Mouse (Mus musculus) cerebellum, adult 2 months (tissue): ENCODE data around the gene Rnpepl1. TPM values are rescaled to one million over a fixed set of nuclear protein-coding genes. Genes with fewer than 3 reads are reported as not detected.

ENCODE experiments used
- DNase-seq, 2 experiments: peaks; one replicate each; pipeline ENCODE4 v3.0.0; 2021
- H3K27ac ChIP-seq: fragments of 200-500 bp; 2 replicates; pipeline ENCODE4 v1.5.1; 2012; ENCODE audit warnings: low read length, control low read depth, inconsistent platforms; ENCODE audit not compliant: insufficient read depth
- H3K27me3 ChIP-seq: fragments of 200-500 bp; 2 replicates; pipeline ENCODE4 v1.6.1; 2012; ENCODE audit warnings: inconsistent platforms, mild to moderate bottlenecking, low read length, moderate library complexity; ENCODE audit not compliant: control insufficient read depth, insufficient read depth
- H3K4me1 ChIP-seq: fragments of 200-500 bp; 2 replicates; pipeline ENCODE4 v1.6.1; 2011; ENCODE audit warnings: low read length; ENCODE audit not compliant: control insufficient read depth, insufficient read depth
- H3K4me3 ChIP-seq: fragments of 200-500 bp; replicated peaks from 2 replicates; pipeline ENCODE3; 2011; ENCODE audit warnings: mild to moderate bottlenecking, low read depth, low read length, control low read depth; ENCODE audit not compliant: insufficient read depth
- CTCF ChIP-seq: fragments of 200-500 bp; IDR thresholded peaks from 2 replicates; pipeline ENCODE4 v1.5.1; 2011; ENCODE audit warnings: low read depth, mild to moderate bottlenecking, control low read depth, low read length, moderate library complexity, borderline replicate concordance; ENCODE audit not compliant: insufficient read depth
- POLR2A ChIP-seq: fragments of 200-500 bp; IDR thresholded peaks from 2 replicates; pipeline ENCODE4 v1.6.1; 2011; ENCODE audit warnings: low read length, control low read depth, borderline replicate concordance; ENCODE audit not compliant: insufficient read depth
- WGBS: fragments of 180-500 bp; shearing (Covaris S2); methylation state at CpG from one replicate; pipeline ENCODE4 v1.1.7; 2018; 5-methylcytosine and 5-hydroxymethylcytosine counted together
- polyA plus RNA-seq: library from polyadenylated mRNA; depleted of rRNA; stranded (reverse); fragments of >200 nt; gene quantifications from 2 replicates; pipeline ENCODE4 v1.2.3, GENCODE M21; 2012

Rnpepl1 gene
- polyA plus RNA-seq, 1 experiment, result 44.7 TPM

GRCm38 (mm10) chr1:92895089-92895488 lies 15.5 kb upstream of the Rnpepl1 start:
- Histone ChIP-seq H3K27me3 (no peaks in the 10 kb centered on the region), H3K4me1 (no peaks in the 10 kb centered on the region), H3K27ac (no peak overlapping the region), H3K4me3 (no peak overlapping the region)
- 18% methylated on average over 3 of the region's 3 CpGs for WGBS
- peak; percentile 88 to 90 for DNase-seq
- TF ChIP-seq POLR2A, result no peak
- peak; percentile 96 for TF ChIP-seq CTCF

GRCm38 (mm10) chr1:92902786-92903185 lies 7.8 kb upstream of the Rnpepl1 start, which contains the start of gene Ankmy1:
TSS of gene Ankmy1 (minus strand) at chr1:92902906.
- H3K27me3 ChIP-seq, result no peaks in the 10 kb centered on the region
- WGBS, result 17% methylated on average over 15 of the region's 15 CpGs
- TF ChIP-seq CTCF (no peak), POLR2A (no peak)
- H3K27ac ChIP-seq, result no peak within 1 kb of the TSS
- DNase-seq, result no peak
- peaks cover 3% of the 10 kb centered on the region for H3K4me1 ChIP-seq
- no peak within 1 kb of the TSS for H3K4me3 ChIP-seq

DNA sequence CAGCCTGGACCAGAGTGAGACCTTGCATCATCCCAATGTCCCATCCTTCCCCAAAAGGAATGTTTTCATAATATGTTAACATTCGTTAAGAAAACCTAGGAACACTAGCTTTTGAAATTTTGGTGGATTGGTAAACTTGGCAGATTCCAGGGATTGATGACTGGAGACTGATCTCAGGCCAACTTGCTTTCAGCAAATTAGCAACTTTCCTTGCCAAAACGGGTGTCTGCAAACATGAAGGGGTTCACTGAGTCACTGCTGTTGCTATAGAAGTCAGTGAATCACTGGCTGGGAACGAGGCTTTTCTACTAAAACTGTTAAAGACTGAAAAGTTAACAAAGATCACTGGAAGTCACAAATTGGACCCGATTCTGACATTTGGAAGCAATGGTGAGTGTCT lies 7.0 kb upstream of the Rnpepl1 start:
- Histone ChIP-seq H3K4me3 (no peak overlapping the region), H3K27me3 (no peaks in the 10 kb centered on the region), H3K4me1 (peaks cover 6% of the 10 kb centered on the region), H3K27ac (no peak overlapping the region)
- no peak for DNase-seq
- 55% methylated on average over 4 of the region's 4 CpGs for WGBS
- no peak for TF ChIP-seq CTCF
- no peak for TF ChIP-seq POLR2A

- DNase-seq, result no peak
- WGBS, result 92% methylated on average over 2 of the region's 2 CpGs
- H3K4me3 ChIP-seq, result no peak overlapping the region
Measured at GRCm38 (mm10) chr1:92905703-92906310, 4.8 kb upstream of the Rnpepl1 start.

GRCm38 (mm10) chr1:92906779-92907631 lies 3.6 kb upstream of the Rnpepl1 start, which contains the start of gene Dusp28:
TSS of gene Dusp28 (plus strand) at chr1:92906981.
- Histone ChIP-seq H3K27ac (peak within 1 kb of the TSS; percentile 86), H3K4me1 (peaks cover 10% of the 10 kb centered on the region), H3K4me3 (peak within 1 kb of the TSS; percentile 67), H3K27me3 (no peaks in the 10 kb centered on the region)
- peak; percentile 88 for TF ChIP-seq POLR2A
- TF ChIP-seq CTCF, result peak; percentile 44; the same call in 1 of the 2 replicates
- under 1% methylated on average over 81 of the region's 81 CpGs for WGBS
- peak; percentile 89 to 93 for DNase-seq

More at GRCm38 (mm10) chr1:92905703-92906310, 4.8 kb upstream of the Rnpepl1 start:
- no peaks in the 10 kb centered on the region for H3K27me3 ChIP-seq
- no peak for TF ChIP-seq CTCF
- TF ChIP-seq POLR2A, result no peak
- no peak overlapping the region for H3K27ac ChIP-seq
- peaks cover 6% of the 10 kb centered on the region for H3K4me1 ChIP-seq

DNA sequence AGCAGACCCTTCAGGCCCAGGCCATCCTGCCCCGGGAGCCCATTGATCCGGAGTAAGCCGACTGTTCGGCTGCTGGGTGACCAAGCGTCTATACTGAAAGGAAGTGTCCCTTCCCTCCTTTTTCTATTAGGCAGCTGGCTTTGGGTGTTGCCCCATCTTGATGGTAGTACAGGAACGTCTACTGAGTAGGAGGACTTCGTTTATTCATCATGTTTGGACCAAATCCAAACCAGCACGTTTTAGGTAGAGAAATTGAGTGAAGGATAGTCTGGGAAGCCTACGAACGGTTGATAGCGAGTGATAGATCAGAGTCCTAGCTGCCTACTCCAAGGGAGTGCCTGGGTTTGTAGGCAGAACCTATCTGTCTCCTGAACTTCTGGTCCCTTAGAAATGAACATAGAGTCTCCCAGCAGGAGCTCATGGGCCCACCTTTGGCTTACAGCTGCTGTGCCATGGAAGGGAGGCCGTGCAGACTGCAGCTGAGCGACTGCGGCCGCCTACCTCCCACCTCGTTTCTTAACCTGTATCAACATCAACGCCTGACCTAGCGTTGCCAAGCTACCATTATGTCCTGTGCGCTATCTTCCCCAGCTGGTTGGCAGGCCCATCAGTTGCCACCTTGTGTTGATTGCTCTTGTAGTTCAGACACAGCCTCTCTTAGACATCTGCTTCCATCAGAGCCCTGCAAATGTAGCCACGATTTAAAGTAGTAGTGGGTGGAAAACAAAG lies 2.8 kb upstream of the Rnpepl1 start:
- TF ChIP-seq CTCF (no peak), POLR2A (no peak)
- no peaks in the 10 kb centered on the region for H3K27me3 ChIP-seq
- no peak for DNase-seq
- peak overlapping the region; percentile 75; the same call in 1 of the 2 replicates for H3K27ac ChIP-seq
- H3K4me3 ChIP-seq, result peak overlapping the region; percentile 67
- WGBS, result 40% methylated on average over 20 of the region's 20 CpGs
- H3K4me1 ChIP-seq, result peaks cover 14% of the 10 kb centered on the region

DNA sequence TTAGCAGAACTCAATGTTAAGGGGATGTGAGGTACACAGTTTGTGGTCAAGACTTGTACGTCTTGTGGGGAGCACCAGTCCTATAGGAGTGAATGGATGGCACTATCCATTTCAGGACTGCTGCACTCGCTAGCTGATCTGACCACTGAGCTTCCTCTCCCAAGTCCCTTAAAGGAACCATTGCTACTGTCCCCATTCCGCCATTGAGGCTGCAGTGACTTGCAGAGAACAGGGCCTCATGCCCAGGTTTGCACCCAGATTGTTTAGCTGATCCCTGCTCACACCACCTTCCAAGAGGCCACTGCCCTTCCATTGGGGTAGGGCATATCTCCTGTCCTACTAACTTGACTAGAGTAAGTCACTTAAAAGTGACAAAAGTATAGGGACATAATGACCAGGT lies 1.9 kb upstream of the Rnpepl1 start:
- H3K27ac ChIP-seq, result no peak overlapping the region
- H3K4me1 ChIP-seq, result peaks cover 14% of the 10 kb centered on the region
- TF ChIP-seq POLR2A, result no peak
- TF ChIP-seq CTCF, result no peak
- no peak overlapping the region for H3K4me3 ChIP-seq
- WGBS, result 94% methylated on average over 3 of the region's 3 CpGs
- DNase-seq, result no peak
- H3K27me3 ChIP-seq, result no peaks in the 10 kb centered on the region
